Mouse (Mus musculus) heart, postnatal 25 days (tissue): ENCODE measurements around the gene Ip6k2. TPM values are rescaled to one million over a fixed set of nuclear protein-coding genes. Genes with fewer than 3 reads are reported as not detected.

Experiments used
- DNase-seq: peaks from one replicate; pipeline ENCODE4 v3.0.0; 2022; ENCODE audit warnings: low spot score
- intact Hi-C: fragments of 180-260 bp; cut with DNase I; formaldehyde crosslinking; loops from one replicate; pipeline ENCODE4 v1.15.1; 2025
- total RNA-seq, 2 experiments: library from RNA; stranded (reverse); gene quantifications; 2 replicates each; pipeline ENCODE4 v1.2.3; 2021

Ip6k2 gene
- 10 to 100 TPM; 21.1 to 26.4 TPM for total RNA-seq

DNA sequence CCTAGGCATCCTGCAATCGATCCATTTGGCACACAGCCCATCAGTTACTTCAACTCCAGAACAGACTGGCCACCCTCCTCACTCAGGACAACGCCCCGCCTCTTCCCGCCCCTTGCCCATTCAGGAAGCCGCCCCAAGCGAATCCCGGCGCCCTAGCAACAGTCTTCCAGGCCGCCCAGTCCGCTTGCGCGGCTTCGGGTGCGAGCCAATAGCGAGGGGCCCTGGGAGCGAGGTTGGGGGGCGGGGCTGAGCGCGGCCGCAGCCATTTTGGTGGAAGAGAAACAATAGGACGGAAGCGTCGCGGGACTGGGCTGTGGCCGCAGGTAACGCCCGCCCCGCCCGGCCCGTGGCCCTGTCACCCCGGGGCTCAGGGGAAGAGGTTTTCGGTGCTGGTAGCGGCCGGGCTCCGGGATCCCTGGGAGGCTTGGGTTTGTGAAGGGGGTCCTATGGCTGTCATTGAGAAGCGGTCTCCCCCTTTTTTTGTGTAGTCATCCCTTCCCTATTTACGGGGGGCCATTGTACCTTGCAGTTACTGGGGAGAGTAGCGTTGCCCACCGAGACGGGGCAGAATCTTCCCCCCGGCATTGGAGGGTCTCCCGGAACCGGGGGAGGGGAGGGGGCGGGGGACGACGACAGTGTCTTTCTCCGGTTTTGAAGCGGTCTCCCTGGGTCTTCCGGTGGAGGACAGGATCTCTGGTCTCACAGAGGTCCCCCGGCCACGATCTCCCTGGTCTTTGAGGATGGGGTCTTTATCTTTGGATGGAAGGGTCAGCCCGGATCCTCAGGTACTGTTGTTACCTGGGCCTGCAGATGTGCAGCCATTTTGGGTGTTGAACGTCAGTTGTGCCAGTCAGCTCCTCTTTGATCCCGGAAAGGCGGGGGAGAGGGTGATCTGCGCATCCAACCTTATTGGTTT lies at the start of gene Ip6k2:
Gene Ip6k2 (plus strand): TSS at position 249 of the 916 bp plus-strand sequence.
- peak; percentile 93 for DNase-seq
- intact Hi-C loops = no loop called here

DNA sequence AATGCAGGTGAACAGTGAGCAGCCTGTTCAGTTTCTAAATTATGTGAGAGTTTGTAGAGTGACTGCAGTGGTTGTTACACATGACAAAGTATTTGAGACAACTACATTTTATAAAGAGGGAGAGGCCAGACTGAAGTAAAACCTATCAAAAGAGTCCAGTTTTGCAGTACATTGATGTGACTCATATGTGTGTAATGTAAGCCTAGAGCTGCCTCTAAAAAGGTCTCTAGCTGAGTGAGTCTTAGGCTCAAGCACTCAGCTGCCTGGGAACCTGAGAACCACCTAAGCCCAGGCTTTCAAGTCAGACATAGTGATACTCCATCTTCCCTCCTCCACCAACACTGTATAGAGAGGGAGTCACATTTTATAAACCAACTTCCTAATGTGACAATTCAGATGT lies 49.0 kb upstream of the Ip6k2 start:
- intact Hi-C loops = no loop called here
- DNase-seq = no peak

DNA sequence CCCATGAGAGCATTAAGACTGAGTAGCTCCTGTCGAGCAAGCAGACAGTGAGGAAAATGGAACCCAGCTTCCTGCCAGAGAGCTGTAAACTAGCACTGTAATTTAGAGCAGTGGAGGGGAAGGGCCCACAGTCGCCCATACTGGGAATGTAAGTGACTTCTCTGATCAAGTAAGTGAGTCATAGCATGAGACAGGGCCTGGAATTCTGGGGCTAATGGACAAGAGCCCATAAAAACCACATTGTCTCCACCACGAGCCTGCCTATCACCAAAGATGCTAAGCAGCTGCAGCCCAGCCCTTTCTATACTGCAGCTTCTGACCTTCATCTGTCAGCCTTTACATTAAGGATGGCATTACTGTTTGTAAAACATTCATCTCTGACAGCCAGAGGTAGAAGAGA lies 44.4 kb upstream of the Ip6k2 start:
- intact Hi-C loops = no loop called here

DNA sequence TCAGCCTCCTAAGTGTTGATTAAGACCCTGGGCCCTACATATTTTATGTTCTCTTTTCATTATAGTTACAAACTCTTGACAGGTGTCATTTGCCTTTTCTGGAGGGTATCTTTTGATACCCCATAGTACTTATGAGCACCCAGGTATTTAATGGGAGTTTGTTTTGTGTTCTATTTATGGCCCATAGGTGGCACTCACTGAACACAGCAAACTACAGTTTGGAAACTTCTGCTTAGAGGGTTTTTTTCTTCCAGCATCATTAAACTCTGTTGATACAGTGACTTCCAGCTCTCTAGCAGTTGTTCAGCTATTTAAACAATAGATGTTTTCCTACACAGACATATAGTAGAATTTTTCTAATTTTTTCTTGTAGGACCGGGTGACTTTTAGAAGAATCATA lies 43.5 kb upstream of the Ip6k2 start:
- intact Hi-C loops = no loop called here
- no peak for DNase-seq

More for the DNA sequence above, 44.4 kb upstream of the Ip6k2 start:
- no peak for DNase-seq

DNA sequence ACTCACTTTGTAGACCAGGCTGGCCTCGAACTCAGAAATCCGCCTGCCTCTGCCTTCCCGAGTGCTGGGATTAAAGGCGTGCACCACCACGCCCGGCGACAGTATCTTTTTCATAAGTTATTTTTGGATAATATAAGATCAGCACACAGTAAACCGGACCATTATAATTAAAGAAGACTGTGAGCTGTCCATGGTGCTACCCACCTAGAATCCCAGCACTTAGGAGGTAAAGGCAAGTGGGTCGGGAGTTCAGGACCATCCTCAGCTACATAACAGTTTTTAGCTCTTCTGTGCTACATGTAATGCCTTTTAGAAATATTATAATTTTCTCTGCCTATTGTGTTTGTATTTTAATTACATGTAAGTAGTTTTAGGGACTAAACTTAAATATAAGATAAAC lies 41.5 kb upstream of the Ip6k2 start:
- no peak for DNase-seq
- intact Hi-C loops = no loop called here

DNA sequence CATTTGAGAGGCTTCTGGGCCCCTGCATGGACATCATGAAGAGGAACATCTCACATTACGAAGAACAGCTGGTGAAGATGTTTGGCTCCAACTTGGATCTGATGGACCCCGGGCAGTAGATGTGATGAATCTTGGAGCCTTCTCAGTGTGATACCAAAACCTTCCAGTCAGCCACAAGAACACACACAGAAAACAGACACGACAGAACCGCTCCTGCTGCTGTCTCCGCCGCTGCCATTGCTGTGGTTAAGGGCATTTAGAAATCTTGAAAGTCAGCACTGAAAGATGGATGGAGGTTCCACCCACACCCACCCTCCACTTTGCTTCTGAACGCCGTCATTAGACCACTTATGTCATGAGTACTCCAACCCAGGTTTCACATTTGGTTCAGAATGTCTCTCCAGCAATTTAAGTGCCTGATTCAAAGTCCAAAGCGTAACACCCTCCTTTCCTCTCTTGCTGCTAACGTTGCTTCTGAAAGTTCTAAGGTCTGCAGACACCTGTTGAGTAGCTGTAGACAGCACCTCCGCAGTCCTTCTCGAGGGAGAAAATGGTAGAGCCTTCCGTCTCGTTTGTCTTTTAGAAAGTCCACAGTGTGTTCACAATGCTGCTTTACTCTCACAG lies 36.6 kb upstream of the Ip6k2 start:
- intact Hi-C loops = no loop called here
- DNase-seq = no peak

DNA sequence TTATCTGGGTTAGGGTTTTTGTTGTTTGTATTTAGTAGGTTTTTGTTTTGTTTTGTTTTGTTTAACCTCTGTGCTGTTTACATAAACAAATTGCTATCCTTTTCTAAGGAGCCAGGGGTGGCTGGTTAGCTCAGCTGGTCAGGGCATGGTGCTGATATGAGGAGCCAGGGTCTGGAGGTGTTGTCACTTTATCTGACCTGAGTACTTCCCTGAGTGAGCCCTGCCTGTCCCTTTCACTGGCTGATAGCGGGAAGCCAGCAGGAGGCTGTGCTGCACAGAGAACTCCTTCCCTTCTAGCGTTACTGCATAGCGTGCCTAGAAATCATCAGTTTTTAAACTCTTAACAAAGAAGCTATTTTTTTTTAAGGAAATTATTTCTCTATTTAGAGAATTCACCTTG lies 35.9 kb upstream of the Ip6k2 start:
- intact Hi-C loops = no loop called here

DNA sequence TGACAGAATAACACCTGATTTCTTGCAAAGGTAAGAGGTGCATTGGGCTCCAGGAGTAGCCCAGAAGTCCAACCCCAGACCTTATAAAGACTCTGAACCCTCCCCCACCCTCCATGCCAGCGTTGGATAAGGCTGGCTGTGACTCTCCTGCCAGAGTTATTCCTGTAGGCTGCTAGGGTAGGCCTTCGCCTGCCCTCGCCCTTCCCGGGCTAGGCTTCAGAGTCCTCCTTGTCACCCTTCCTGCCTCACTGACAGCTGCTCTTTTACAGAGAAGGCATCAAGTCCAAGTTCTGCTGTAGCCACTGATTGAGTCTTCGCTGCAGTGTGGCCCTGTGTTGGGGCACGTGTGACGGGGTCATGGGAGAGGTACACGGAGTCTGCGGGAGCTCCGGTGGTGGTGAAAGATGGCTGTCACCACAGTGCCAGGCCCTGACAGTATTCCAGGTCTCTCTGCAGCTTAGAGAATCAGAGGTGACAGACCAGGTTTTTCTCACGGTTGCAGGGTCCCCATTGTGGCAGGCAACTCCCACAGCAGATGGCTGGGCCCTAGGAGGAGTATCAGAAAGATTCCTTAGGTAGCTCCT lies 34.9 kb upstream of the Ip6k2 start:
- intact Hi-C loops = no loop called here
- DNase-seq = no peak

More for the DNA sequence above, 35.9 kb upstream of the Ip6k2 start:
- no peak for DNase-seq

DNA sequence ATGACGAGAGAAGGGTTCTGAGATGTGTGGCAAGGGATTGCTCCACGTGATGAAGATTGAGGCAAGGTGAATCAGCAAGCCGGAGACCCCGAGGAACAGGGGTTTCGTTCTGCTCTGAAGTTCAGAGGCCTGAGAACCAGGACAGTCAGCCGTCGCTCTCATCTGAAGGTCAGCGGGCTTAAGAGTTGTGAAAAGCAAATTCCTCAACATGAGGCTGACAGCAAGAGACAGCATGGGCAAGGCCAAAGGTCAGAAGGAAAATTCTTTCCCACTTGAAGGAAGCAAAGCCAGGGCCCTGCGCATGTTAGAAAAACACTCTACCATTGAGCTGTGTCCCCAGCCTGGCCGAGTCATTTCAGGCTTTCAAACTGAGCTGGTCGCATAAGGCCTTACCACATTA lies 33.0 kb upstream of the Ip6k2 start:
- intact Hi-C loops = loop anchor here (5.0 kb wide), 2 partner anchors 57 to 187 kb away; partner anchors contain the start of genes Nckipsd and Uqcrc1

DNA sequence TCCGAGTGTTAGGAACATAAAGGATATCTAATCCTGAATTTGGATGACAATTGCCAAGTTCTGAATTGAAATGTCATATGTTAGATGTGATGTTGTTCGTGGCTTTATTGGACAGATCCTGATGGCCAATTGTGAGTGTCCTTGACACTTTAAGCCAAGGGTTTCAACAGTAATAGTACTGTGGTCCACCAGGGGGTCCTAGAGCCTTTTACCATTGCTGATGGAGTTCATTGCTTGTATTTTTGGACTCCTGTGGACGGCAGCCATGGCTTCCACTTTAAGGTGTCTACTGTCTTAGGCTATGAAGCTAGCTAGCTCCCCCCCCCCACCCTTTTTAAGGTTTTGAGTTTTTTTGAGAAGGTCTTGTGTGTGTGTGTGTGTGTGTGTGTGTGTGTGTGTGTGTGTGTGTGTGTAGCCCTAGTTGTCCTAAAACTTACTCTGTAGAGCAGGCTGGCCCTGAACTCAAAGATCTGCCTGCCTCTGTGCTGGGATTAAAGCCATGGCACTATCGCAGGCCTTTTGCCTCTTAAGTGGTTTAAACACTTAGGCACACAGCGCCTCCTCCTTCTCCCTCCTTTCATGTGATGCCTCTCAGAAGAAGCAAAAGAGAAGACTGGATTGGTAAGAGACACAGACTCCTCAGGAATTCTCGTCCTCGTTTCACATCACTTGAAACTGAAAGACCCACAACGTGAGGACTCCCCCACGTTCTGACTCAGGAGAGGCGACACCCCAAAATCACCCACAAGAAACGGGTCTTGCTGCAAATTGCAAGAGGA lies 31.3 kb upstream of the Ip6k2 start:
- no peak for DNase-seq
- intact Hi-C loops = loop anchor here (5.0 kb wide), 2 partner anchors 55 to 185 kb away; partner anchors contain the start of genes Nckipsd and Uqcrc1

More for the DNA sequence above, 33.0 kb upstream of the Ip6k2 start:
- DNase-seq = no peak

DNA sequence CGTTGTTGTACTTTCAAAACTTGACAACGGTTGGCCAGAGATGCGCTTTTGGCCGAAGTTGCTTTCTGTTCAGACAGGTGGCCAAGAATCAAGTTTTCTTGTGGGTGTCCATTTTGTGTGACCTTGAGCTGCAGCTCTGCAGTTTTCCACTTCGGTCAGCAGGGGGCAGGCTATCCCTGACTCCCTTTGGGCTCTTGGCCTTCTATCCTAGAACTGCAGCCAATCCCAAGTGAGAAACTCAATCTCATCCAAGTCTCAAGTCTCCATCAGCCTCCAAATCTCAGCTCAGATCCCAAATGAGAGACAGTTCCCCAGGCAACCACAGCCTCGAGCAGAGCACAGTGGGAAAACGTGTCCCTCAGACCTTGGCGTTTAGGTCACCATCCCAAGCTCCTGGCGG lies 30.3 kb upstream of the Ip6k2 start:
- peak; percentile 23 for DNase-seq
- intact Hi-C loops = loop anchor here (5.0 kb wide), 2 partner anchors 54 to 184 kb away; partner anchors contain the start of genes Nckipsd and Uqcrc1

DNA sequence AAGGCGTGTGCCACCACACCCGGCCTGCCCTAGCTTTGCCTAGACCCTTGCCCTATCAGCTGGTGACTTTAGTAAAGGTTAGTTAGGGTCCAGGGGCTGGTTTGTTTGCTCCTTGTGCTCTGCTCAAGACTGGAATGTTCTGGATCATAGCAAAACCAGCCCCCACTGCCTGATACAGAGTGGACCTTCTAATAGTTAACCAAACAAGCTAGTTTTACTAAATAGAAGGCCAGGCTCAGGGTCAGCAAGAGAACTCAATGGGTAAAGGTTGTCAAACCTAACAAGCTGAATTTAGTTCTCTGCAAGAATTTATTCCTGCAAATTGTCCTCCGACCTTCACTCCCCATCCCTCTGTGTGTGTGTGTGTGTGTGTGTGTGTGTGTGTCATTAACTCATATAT lies 29.6 kb upstream of the Ip6k2 start:
- no peak for DNase-seq
- intact Hi-C loops = loop anchor here (2.0 to 5.0 kb wide), 3 partner anchors 53 to 183 kb away; partner anchors contain the start of genes Nckipsd and Uqcrc1

DNA sequence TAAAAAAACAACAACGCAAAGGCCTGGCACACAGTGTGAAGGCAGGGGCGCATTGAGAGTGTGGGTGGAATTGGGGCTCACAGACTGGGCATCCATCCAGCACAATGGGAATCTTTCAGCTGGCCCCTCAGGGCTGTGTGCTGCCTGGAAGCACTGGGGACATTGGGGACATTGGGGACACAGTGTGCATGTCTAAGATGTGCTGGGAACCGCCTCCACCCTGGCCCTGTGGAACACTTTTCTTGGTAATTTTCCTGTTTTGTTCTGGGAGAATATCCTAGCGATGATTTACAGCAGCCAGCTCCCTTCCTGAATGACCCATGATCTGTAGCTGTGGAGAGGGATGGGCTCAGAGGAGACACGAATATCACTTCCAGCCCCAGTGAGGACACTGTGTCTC lies 29.2 kb upstream of the Ip6k2 start:
- intact Hi-C loops = loop anchor here (2.0 to 5.0 kb wide), 3 partner anchors 53 to 183 kb away; partner anchors contain the start of genes Nckipsd and Uqcrc1
- DNase-seq = no peak

DNA sequence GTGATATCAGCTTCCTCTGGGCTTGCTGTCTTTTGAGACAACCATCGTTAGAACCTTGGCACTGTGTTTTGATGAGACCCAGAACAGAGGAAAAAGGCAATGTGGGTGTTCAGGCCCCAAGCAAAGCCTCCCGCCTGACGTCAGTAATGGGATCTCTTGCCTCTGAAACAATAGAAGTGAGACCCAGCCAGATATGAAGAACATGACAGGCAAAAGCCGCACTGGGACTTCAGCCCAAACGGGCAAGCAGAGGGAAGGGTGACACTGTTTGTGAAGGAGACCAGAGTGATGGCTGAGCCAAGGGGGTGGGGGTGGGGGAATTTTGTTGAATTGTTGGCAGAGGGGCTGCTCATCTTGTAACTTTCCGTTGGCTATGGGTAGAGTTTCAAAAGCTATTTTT lies 26.2 kb upstream of the Ip6k2 start:
- intact Hi-C loops = no loop called here
- no peak for DNase-seq

DNA sequence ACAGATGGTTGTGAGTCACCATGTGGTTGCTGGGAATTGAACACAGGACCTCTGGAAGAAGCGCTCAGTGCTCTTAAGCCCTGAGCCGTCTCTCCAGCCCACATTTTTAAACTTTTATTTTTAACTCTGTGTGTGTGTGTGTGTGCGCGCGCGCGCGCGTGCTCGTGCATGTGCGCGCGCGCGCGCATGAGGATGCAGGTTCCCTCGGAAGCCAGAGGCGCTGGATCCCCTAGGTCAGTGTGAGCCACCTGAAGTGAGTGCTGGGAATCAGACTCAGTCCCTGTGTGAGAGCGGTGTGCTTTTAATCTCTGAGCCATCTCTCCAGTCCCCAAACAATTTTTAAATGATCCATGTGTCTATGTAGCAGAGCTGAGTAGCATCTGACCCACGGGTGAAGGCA lies 24.5 kb upstream of the Ip6k2 start:
- intact Hi-C loops = no loop called here
- DNase-seq = no peak

DNA sequence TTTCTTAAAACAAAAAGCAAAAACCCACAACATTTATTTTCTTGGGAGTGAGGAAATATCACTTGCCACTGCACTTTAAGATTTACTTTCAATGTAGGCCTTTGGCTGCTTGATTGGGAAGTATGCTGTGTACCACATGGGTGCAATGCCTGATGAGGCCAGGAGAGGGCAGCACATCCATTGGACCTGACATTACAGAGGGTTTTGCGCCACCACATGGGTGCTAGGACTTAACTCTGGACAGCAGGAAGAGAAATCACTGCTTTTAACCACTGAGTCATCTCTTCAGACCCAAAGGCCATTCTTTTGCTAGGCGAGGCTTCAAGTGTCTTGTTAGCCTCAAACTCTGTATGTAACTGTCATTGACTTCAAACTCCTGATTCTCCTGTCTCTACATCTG lies 23.8 kb upstream of the Ip6k2 start:
- intact Hi-C loops = no loop called here
- DNase-seq = no peak

DNA sequence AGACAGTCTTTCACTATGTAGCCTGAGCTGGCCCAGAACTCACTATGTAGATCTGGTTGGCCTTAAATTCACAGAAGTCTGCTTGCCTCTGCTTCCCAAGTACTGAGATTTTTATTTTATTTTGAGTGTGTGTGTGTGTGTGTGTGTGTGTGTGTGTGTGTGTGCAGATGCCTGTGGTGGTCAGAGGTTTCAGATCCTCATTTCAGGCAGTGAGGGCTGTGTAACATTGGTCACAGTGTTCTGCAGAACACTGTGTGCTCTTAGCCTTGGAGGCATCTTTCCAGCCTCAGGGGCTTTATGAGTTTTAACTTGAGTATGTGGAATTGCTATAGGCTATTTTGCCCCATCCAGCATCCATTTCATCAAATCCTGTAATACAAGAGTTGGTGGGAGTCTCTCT lies 22.0 kb upstream of the Ip6k2 start:
- intact Hi-C loops = no loop called here
- DNase-seq = no peak

DNA sequence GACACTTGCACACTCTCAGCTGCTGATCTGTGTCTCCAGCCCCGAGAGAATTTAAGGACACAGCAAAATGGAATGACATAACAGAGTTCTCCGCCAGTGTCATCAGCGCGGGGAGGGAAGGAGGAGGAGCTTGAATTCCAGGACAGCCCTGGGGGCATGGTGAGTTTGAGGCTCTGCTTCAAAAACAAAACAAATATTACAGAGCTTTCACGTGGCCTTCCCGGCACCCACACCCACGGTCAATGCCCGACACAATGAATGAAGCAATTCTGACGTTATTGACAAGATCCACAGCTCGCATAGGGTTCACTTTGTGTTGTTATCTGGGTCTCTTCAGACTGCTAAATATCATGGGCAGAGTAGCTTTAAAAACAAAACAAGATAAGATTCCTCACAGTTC lies 18.6 kb upstream of the Ip6k2 start:
- no peak for DNase-seq
- intact Hi-C loops = no loop called here

DNA sequence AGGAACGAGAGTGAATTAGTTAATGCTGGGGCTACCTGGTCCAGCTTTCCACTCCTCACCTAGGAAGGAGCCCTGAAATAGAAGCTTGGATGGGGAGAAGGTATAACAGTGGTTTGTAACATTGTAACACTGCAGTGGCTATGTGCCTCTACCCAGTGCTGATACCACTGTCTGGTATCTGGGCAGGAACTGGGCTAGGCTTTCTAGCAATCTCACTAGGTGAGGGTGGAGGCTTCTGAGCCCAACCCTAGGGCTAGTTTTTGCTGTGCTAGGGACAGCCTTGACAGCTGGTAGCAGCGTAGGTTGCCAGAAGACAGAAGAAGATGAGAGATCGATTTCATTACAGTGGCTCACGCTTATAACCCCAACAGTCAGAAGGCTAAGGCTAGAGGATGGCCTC lies 7.0 kb upstream of the Ip6k2 start:
- intact Hi-C loops = no loop called here
- DNase-seq = no peak

DNA sequence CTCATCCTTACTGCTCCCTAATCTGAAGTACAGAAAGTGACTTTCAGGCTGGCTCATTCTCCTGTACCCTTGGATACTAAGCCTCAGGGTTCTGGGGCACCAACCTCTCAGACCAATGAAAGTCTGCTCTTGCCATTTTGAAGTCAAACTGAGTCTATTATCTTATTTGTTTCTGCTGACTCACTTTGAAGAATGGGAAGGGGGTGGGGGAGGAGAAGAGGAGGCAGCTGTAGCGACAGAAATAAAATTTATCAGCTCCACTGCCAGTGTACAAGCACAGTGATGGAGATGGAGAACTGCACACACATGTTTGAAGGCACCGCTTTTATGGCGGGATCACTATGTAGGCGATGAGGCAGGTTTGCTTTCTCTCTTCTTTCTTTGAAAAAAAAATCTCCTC lies 6.3 kb upstream of the Ip6k2 start:
- no peak for DNase-seq
- intact Hi-C loops = no loop called here
